Mouse (Mus musculus) thymus, adult 2 months (tissue): ENCODE results near the gene Dbn1.

Source experiments
- CTCF ChIP-seq: fragments of 200-500 bp; IDR thresholded peaks from 2 replicates; pipeline ENCODE4 v1.5.1; 2012; ENCODE audit warnings: mild to moderate bottlenecking, control low read depth, low read length, moderate library complexity, borderline replicate concordance; ENCODE audit not compliant: control insufficient read depth, poor library complexity, insufficient read depth; ENCODE audit errors: extremely low read depth
- POLR2A ChIP-seq: fragments of 200-500 bp; IDR thresholded peaks from 2 replicates; pipeline ENCODE4 v1.6.1; 2012; ENCODE audit warnings: mild to moderate bottlenecking, low read length, control low read depth, moderate library complexity; ENCODE audit not compliant: control insufficient read depth, poor library complexity, insufficient read depth; ENCODE audit errors: extremely low read depth

- TF ChIP-seq CTCF (no peak), POLR2A (no peak)
These were observed 18.9 kb downstream of the Dbn1 start for GRCm38 (mm10) chr13:55468851-55469560.
